Mouse (Mus musculus) layer of hippocampus, adult 9-11 months (tissue): ENCODE results near the gene Kdm2a.
"Not testable (repeated sequence)": the region's sequence is repeated elsewhere in the genome, so short reads cannot be mapped to it uniquely, and the experiment has no call there.

Source experiments
- DNase-seq: peaks from one replicate; pipeline ENCODE4 v3.0.0; 2022

Kdm2a gene

DNA sequence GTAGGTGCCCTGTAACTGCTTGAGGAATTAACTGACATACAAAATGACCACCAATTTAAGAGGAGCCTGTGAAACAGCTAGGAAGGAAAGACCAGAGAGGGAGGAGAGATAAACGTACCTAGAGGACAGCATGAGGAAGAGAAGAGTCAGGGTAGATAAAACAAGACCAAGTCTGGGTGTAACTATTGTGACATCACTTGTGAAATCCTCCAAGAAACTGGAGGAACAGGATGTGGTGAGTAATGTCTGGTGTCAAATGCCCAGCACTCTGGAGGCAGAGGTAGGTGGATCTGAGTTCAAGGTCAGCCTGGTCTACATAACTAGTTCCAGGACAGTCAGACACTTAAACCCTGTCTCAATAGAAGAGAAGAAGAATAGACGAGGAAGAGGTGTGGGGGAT, 11.0 kb upstream of the Kdm2a start:
- DNase-seq: no peak

DNA sequence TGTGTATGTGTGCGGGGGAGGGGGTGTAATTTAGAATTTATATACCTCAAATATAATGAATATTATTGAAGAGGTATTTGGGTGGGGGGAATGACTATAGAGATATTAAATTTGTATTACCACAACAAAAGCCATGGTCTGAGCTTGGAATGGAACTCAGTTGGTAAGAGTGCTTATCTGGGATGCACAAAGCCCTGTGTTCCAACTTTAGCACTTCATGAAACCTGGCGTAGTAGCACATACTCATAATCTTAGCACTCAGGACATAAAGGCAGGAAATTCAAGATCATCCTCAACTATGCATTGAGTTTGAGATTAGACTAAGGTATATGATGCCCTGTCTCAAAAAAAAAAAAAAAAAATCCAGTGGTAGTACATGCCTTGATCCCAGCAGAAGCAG, 6.8 kb upstream of the Kdm2a start:
- DNase-seq: no peak

DNA sequence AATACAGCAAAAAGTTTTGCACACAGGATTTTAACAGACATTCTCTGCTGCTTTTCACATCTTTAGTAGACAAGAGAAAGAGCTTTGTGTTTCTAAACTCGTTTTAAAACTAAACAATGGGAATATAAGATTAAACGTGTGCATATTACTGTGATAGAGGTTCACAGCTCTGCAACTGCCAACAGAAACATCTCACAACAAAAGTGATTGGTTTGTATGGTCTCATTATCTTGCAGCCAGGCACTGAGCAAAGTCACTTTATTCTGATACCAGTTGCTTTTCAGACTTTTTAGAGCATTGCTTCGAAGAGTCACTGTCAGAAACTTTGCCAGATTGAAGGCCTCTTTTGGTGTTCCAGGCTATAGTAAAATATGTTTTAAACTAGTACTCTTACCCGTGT, 874 bp upstream of the Kdm2a start:
- no peak for DNase-seq

DNA sequence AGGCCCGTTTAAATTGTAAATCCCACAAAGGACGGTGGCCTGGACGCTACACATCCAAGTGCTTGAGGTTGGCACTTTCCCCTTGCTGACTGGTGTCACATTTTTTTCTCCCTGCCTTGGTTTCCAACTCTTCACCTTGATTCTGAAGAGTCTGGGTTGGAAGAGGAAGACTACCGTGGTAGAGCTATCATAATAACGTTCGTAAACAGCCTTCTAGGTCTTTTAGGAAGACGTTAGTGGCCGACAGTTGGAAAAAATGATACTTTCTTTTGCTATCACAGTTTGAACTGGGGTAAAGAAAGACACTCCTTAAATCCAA, 504 bp upstream of the Kdm2a start:
- no peak for DNase-seq

DNA sequence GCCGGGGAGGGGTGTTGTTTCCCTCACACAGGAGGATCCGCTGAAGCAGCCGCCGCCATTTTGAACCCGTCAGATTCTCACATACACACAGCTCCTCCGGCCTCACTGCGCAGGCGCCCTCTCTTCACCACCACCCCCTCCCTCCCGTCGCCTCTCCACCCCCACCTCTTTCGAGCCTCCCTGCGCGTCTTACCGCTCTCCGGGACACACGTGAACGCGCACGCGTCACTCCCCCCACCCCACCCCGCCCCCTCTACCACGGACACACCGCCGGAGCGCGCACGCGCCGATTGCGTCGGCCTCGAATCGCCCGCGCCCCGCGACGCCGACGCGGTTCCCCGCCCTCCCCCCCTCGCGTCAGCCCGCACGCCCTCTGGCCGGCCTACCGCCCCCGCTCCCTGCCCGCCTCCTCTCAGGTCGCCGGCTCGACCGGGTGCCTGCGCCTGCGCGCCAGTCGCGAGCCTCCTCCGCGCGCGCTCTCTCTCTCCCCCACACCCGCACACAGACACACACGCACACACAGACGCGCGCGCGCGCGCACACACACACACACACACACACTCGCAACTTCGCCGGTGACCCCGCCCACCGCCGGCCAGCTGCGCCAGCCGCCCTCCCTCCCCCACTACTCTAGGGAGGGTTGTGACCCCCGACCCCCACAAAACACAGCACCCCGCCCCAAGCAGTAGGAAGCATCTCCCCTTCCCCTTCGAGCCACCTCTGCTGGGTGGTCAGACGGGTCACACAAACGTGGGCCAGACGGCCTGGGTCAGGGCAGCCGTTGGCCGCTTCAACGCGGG, 887 bp downstream of the Kdm2a start:
- peak; percentile 97 for DNase-seq

DNA sequence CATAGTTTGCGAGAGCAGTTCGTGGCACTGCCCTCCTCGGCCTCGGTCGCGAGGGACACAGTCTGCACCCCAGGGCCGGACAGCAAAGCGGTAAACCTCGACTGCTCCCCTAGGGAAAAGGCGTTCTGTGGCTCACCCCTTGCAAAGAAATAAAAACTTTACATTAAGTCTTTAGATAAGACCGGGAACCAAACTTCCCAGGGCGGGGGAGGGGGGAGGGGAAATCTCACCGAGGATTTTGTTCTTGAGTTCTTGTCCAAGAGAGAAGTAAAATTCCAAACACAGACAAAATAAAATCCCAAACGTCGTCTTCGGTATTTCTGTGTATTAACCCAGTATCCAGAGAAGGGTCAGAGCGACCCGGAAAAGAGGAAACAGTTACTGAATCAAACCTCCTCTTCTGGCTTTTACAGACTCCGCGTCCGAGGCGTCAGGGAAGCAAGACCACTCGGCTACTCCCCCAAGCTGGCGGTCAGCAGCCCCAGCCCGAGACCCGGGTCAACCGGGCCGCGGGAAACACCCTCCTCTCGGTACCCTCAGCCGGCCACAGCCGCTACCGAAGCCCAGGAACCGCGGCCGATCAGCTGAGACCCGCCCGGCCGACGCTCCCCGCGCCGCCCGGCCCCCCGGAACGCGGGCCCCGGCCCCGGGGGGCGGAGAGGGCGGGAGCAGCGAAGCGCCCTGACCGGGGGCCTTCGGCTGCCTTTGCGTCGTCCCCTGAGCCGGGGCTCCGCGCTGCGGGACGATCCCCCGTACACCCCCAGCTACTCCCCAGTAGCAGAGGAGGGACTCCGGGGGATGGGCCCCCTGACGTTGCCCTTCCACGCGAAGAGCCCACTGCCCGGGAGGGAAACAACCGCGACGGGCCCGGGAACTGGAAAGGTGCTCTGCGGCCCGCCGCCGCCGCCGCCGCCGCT, 1.7 kb downstream of the Kdm2a start:
- DNase-seq: peak; percentile 23

DNA sequence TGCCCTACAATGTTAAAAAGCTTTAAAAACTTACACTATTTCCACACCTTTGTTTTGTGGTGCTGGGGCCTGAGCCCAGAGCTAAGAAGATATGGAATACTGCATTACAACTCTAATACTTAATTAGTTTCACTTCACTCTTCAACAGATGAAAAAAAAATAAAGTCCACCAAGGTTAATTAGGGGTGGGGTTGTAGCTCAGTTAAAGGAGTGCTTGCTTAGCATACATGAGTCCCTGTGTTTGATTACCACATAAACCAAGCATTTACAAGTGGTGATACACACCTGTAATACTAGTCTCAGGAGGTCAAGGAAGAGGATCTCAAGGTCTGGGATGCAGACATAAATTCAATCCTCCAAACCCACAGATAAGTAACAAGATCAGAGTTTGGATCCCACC, 10.8 kb downstream of the Kdm2a start:
- DNase-seq: no peak

DNA sequence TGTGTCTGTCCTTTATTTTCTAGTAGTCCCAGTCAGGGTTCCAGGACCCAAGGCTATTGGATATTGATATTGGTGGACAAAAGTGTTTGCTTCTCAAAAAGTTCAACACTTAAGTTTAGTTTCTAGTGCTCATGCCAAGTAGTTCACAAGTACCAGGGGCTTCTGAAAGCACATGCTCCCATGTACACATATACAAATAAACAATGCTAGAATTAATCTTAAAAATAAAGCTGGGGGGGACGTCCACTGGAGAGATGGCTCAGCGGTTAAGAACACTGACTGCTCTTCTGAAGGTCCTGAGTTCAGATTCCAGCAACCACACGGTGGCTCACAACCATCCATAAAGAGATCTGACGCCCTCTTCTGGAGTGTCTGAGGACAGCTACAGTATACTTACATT, 13.1 kb downstream of the Kdm2a start:
- no peak for DNase-seq

DNA sequence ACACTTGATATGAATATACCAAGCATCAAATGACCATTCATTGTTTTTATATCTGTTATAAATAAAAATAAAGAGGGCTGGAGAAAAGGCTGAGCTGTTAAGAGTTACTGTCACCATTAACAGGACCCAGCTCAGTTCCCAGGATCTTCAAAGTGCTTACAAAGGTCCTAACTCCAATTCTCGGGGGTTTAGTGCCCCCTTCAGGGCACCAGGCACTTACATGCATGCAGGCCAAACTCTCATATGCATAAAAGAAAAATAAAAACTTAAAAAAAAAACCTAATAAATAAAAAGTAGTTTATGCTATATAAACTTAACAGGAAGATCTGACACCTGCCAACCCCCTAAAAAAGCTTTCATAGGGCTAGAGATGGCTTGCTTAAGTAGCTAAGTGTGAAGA, 13.8 kb downstream of the Kdm2a start:
- no peak for DNase-seq

DNA sequence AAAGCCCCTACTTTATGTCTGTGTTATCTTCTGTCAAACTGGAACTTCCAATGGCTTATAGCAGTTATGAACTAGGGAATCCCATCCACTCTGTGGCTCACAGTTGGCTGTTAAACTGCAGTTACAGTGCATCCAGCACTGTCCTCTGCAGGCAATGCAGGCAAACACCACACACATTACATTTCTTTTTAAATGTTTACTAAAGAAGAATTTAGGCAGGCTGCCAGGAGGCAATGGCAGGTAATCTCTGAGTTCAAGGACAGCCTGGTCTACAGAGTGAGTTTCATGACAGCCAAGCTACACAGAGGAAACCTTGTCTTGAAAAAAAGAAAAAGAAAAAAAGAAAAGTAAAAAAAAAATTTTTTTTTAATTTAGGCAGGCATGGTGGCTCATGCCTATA, 14.8 kb downstream of the Kdm2a start:
- no peak for DNase-seq

DNA sequence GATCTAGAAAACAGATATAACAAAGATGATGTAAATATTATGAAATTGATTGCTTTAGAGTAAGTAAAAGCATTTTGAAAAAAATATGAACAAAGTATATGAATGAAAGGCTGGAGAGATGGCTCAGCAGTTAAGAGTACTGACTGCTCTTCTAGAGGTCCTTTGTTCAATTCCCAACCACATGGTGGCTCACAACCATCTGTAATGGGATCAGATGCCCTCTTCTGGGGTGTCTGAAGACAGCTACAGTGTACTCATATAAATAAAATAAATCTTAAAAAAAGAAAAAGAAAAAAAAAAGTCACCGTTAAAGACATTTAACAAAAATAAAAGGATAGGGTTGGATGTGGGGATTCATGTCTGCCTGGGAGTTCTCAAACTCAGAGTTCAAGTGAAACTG, 15.8 kb downstream of the Kdm2a start:
- DNase-seq: not testable (repeated sequence)

DNA sequence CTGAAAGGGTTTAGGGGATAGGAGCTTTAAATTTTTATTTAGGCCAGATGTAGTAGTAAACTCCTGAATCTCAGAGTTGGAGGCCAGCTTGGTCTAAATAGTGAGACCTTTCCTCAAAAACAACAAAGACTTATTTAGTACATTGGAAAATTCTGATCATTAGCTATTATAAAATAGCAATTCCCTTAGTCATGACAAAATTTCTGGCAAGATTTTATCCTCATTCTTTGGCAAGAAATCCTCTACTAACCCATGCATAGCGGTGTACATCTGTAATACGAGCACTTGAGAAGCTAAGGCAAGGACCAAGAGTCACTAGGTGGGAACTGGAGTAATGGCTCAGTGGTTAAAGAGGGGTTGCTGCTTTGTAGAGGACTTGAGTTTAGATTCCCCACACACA, 27.4 kb downstream of the Kdm2a start:
- DNase-seq: no peak

DNA sequence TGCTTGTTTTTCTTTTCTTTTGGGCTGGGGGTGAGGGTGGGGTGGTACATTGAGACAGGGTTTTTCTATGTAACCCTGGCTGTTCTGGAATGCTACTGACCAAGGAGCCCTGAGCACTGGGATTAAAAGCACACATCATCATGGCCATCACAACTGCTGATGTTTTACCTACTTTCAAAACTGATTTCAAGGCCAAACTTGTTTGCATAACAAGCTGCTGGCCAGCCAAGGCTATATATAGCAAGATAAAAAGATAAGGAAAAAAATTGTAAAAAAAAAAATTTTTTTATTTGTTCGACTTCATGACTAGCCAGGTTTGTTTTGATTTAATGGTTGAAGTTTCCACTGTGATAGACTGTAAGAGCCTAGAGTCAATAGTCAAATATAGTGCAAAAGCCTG, 27.8 kb downstream of the Kdm2a start:
- no peak for DNase-seq

DNA sequence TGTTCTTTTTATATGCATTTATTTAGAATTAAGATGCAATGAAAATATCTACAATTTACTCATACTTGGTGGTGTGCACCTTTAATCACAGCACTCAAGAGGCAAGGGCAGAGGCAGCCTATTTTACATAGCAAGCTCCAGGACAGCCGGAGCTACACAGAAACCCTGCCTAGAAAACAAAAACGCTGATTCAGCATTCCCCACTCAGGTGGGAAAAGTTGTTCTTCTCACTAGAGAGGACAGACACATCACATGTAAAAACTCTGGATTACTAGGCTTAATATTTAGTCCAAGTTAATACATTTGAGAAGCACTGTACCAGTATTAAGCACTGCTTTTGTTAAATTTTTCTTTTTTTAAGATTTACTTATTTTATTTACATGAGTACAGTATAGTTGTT, 48.6 kb downstream of the Kdm2a start:
- no peak for DNase-seq

DNA sequence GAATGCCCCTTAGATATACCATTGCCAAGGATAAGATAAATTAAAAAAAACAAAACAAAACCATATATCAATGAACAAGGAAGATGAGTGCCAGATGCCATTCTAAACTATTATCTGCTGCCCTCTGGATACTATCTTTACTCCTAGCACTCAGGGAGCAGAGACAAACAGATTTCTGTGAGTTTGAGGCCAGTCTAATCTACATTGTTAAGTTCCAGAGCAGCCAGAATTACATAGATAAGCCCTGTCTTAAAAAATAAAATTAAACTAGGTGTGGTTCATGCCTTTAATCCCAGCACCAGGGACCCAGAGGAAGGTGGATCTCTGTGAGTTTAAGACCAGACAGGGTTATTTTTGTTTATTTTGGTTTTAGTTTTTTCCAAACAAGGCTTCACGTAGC, 51.6 kb downstream of the Kdm2a start:
- no peak for DNase-seq

DNA sequence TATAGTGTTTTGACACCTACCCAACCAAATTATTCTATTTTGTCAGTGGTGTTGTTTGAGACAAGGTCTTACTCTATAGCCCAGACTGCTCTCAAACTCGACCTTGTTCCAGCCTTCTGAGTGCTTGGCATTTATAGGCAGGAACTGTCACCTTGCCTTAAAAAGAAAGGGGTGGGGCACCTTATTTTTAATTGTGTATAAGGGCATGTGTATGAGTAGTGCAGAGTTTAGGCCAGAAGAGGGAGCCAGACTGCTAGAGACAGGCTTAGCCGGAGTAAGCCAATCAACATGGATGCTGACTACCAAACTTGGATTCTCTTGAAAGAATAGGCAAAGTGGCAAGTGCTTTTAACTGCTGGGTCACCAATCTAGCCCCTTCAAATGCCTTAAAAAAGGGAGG, 59.9 kb downstream of the Kdm2a start:
- DNase-seq: peak; percentile 44

DNA sequence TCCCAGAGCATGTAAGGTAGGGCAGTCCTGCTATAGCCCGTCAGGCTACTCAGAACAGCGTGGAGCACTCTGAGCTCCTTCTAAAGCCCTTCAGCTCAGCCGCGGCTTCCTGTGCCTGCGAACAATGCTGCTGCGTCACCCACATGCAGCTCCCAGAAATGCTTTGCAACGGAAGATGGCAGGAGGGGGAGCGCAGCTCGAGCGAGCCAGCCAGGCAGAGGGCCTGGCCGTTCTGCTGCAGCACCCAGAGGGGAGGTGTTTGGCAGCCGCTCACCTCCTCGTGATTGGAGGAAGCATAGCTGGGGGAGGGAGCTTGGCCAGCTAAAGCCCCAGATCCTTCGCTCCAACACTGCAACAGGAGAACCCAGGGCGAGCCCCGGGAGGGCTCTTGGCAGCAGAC, 64.3 kb downstream of the Kdm2a start:
- DNase-seq: peak; percentile 96

DNA sequence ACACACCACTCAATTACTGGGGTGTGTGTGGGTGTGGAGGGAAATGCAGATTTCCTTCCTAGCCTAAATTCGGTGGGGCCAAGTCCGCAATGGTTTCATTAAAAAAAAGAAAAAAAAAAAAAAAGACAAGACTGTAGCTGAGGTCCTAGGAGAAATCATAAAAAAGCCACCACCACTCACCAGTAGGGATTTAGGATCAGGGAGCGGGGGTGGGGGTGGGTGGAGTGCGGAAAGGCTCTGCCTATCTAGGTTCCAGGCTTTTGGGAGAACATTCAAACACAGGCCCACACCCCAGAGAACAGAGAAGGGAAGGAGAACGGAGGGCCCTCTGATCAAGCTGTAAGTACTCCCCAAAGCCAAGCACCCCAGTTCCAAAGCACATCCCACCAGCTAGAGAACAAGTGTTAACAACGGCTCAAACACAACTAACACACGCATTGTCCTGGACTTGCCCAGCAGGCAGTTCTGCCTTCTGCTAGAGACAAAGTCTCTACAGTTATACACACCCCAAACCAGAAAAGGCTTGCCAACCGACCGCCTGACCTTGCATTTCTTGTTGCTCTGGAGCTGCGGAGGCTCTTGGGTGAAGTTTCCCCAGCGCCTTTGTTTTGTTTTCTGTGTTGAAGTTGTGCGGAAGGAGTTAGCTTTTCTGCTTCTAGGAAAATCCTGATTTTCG, 64.8 kb downstream of the Kdm2a start:
- DNase-seq: peak; percentile 36

DNA sequence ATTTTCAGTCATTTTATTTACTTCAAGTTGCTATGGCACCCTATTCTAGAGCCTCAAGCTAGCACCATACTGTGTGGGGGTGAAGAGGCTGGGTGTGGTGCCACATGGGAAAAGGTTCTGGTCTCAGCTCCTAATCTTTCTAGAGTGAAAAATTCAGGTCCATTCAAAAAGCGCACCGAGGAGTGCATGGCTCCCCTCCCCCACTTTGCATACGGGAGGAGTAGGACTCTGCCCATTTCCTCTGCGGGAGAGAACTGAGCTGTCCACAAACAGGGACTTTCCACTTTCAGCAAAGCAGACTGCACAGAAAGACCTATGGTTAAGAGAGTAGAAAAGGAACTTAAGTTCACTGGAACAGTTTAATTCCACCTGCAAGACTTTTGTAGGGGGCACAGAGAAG, 65.4 kb downstream of the Kdm2a start:
- DNase-seq: peak; percentile 60

DNA sequence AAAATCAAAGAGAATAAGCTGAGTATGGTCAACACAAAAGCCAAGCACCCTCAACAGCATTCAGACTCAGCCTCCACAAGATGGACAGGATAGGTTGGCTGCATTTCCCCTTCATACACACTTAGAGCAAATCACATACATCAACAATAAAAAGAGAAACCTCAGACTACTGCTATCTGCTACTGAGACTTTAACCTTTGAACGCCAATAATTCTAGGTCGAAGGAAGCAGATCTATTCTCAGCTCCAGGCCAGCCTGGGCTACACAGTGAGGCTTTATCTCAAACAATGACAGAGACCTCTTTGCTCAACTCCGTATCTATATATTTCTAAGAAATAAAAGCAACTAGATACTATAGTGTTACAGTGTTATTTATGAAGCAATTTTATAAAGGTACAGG, 66.8 kb downstream of the Kdm2a start:
- no peak for DNase-seq

DNA sequence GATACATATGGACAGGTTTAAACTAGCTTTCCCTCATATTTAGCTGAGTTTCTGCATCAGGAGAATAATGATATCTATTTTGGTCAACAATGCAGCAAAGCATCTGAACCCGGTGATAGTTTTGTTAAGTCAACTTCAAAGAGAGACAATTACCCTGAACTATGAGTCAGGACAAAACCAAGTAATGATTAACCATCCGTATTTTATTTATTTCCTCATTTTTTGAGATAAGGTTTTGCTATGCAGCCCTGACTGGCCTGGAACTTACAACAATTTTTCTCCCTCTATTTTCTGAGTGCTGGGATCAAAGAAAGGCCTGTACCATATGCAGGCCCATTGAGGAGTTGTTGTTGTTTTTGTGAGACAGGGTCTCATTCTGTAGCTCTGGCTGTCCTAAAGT, 67.5 kb downstream of the Kdm2a start:
- DNase-seq: no peak

DNA sequence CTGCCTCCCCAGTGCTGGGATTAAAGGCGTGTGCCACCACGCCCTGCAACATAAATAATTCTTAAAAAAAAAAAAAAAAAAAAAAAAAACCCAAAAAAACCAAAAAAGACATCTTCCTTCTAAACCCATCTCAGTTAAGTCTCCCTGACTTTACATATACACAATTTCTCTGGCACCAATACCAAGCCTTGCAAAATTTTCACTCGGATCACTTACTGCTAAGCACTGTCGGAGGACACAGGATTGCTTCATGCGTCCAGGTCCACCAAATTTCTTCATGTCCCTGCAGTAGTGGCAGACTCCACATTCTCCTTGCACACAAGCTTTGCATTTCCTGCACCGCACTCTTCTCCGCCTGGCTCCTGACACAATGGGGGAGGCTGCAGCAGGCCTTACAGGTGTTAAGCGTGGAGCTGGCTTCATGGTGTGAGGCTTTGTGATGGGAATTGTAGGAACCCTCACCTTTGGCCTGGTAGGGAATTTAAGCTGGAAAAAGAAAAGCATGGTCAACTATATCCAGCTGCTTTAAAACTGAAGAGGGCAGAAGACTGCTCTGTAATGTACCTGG, 69.3 kb downstream of the Kdm2a start:
- DNase-seq: no peak

DNA sequence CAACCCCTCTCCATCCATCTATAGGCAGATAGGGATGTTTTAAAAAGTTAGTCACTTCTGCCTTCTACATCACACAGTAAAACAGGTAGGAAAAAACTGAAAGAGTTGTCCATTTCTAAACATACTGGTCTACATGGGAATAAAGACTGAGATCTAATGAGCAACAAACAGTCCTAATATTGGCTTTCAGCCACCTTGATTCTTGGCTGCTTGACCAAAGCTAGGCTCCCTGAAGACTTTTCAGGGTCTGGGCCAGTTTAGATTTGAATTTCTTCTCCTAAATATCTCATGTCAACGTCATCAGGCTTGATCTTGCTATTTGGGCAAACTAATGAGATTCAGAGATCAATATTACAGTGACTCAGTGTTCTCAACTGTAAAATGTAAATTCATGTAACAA, 71.2 kb downstream of the Kdm2a start:
- no peak for DNase-seq

DNA sequence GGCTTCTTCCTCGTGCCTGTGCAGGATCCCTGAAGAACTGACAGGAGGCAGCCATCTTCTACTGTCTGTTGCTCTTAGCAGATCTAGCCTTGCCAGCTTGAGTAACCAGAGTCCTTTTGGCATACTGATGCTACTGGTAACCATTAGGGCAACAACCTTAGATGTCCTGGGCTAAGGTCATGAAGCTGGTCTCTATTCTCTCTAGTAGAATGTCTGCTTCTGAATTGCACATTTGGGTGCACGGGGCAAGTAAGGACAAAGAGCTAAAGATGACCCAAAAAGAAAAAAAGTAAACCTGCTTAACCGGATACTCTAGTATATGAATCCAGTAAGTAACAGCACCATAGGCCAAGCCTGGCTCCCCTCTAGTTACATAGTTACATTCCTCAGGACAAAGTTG, 72.0 kb downstream of the Kdm2a start:
- DNase-seq: no peak
